Mouse (Mus musculus) cerebellum, adult 8-10 months (tissue): ENCODE results near the gene Krtap12-1.
"Not testable (repeated sequence)": the region's sequence is repeated elsewhere in the genome, so short reads cannot be mapped to it uniquely, and the experiment has no call there.

Experiments used
- DNase-seq: peaks from one replicate; pipeline ENCODE4 v3.0.0; 2022

The Krtap12-1 gene

DNA sequence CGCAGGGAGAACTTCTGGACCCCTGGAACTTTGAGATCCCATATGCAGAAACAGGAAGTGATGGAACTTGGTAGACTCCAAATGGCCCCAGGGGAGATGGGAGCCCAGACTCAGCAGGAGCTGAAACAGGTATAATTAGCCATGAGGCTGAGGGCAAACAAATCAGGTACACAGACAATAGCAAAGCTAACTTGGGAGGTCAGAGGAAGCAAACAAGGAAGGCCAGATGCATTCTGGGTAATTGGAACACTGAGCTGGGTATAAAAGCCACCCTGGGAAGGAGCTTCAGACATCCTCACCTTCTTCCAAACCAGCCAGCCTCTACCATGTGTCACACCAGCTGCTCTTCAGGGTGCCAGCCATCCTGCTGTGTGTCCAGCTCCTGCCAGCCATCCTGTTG lies at the start of gene Krtap12-1:
TSS of gene Krtap12-1 (plus strand) at position 301 of the 400 bp plus-strand sequence.
- DNase-seq: not testable (repeated sequence)

DNA sequence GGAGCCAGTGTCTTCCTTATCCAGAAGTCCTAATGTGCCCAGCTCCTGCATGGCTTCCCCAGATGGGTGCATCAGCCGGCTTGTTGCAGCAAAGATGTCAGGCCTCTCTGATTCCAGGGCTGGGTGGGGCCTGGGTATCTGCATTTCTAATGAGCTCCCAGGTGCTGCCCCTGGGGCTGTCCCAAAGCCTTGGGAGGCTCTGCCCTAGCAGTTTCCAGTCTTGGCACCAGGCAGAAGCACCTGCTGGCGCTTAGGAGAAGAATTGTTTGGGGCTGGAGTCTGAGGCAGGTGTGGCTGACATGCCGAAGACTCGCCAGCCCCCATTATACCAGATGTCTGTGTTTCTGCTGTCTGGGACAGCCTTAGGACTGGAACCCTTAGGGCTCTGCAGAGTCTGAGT lies 49.7 kb upstream of the Krtap12-1 start:
- DNase-seq: no peak

GRCm38 (mm10) chr10:77671519-77671918 lies 48.9 kb upstream of the Krtap12-1 start:
- no peak for DNase-seq

DNA sequence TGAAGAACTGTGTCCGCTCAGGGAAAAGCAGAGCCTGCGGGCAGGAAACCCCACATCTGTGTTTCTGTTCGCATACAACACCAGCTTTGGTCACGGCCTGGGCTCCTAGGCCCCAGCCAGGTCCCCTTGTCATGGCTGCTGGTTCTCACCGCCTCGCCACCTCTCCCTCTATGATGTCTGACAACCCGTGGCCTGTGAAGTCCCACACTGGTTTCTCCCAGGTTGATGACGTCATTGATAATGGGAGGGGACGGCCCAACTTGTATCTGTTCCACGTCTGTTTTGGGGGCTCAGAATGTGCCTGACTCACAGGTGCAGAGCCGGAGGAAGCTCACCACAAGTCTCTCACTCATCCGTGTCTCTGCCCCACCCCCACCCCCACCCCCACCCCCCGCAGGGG lies 46.6 kb upstream of the Krtap12-1 start:
- DNase-seq: no peak

DNA sequence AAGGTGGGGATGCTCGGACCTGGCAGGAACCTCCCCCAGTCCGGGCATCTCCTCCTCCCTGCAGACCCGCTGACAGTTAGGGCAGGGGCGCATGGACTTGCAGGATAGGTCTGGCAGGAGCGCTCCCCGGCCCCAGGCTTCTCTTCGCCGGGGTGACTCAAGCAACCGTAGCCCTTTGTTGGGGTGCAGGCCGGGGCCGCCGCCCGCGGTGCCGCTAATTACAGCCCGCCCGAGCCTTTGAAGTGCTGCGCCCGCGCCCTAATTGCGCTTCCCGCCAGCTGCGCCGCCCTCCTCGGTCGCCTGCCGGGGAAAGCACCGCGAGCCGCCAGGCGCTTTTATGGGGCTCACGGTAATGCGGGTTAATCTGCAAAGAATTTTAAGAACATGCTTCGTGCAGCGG lies 42.8 kb upstream of the Krtap12-1 start:
- no peak for DNase-seq

- DNase-seq: no peak
Measured at GRCm38 (mm10) chr10:77682994-77683393, 37.4 kb upstream of the Krtap12-1 start.

- DNase-seq: no peak
Measured at GRCm38 (mm10) chr10:77684181-77684580, 36.2 kb upstream of the Krtap12-1 start.

GRCm38 (mm10) chr10:77685895-77686664 lies 34.3 kb upstream of the Krtap12-1 start, which contains the start of gene Tspear:
Gene Tspear (plus strand): TSS chr10:77686569.
- DNase-seq: no peak

GRCm38 (mm10) chr10:77687021-77687420 lies 33.4 kb upstream of the Krtap12-1 start:
- DNase-seq: no peak

DNA sequence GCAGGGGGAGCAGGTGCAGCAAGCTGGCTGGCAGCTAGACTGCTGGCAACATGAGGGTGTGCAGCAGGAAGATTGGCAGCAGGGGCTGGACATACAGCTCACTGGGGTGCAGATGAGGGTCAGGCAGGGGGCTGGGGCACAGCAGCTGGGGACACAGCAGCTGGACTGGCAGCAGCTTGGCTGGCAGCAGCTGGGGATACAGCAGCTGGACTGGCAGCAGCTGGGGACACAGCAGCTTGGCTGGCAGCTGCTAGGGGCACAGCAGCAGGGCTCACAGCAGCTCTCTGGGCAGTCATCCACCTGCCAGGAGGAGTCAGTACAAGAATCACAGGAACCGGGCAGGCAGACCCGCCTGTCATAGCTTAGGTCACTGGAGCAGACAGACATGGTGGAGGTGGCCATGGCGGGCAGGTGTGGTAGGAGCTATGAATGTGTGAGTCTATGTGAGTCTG lies 30.0 kb upstream of the Krtap12-1 start, which contains the start of gene Gm19402:
TSS of gene Gm19402 (minus strand) at position 402 of the 452 bp plus-strand sequence.
- not testable (repeated sequence) for DNase-seq

- DNase-seq: no peak
Measured at GRCm38 (mm10) chr10:77697133-77697532, 23.3 kb upstream of the Krtap12-1 start, which contains the start of gene Gm9508. Gene Gm9508 (minus strand): TSS chr10:77697233.

DNA sequence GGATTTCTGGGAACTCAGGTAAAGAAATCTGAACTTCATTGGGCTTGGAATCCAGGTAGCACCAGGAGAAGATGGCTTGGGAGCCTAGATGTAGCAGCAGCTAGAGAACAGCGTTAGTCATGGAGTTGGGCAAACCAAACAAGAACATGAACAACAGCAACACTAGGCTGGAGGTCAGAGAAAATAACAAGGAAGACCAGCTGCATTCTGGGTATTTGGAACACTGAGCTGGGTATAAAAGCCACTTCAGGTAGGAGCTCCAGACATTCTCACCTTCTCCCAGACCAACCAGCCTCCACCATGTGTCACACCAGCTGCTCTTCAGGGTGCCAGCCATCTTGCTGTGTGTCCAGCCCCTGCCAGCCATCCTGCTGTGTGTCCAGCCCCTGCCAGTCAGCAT lies 14.1 kb upstream of the Krtap12-1 start, which contains the start of gene Gm10272:
TSS of gene Gm10272 (plus strand) at position 301 of the 400 bp plus-strand sequence.
- DNase-seq: no peak

DNA sequence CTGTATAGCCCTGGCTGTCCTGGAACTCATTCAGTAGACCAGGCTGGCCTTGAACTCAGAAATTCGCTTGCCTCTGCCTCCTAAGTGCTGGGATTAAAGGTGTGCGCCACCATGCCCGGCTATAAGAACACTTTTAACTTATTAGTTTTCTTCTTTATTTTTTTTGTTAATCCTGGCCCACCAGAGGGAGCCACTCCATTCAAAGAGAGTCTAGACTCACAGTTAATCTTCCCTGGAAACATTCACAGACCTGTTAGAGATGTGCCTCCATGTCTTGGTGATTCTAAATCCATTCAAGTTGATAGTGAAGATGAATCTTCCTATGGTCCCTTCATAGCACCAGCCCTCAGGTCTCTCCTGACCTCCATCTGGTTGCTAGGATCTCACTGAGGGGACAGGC lies 10.6 kb upstream of the Krtap12-1 start:
- no peak for DNase-seq

DNA sequence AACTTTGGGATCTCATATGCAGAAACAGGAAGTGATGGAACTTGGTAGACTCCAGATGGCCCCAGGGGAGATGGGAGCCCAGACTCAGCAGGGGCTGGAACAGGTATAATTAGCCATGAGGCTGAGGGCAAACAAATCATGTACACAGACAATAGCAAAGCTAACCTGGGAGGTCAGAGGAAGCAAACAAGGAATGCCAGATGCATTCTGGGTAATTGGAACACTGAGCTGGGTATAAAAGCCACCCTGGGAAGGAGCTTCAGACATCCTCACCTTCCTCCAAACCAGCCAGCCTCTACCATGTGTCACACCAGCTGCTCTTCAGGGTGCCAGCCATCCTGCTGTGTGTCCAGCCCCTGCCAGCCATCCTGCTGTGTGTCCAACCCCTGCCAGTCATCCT lies 9.2 kb upstream of the Krtap12-1 start, which contains the start of gene Gm10024:
TSS of gene Gm10024 (plus strand) at position 301 of the 400 bp plus-strand sequence.
- not testable (repeated sequence) for DNase-seq

DNA sequence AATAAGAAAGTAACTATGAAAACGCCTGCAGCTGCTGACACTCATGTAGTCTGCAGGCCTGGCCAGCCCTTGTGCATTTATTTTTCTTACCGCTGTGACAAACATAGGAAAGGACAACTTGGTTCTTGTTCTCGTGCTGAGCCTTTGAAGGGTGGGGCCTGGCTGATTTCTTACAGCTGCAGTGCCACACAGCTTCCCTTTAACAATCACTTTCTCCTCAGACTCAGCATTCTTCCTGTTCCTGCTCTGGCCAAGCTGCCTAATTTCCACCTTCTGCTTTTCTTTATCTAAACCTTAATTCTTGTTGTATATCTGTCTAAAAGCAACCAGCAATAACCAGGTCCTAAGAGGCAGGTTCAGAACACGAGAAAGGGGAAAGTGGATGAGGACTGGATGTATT lies 6.7 kb upstream of the Krtap12-1 start:
- no peak for DNase-seq

- no peak for DNase-seq
Measured at GRCm38 (mm10) chr10:77715507-77715906, 4.9 kb upstream of the Krtap12-1 start, which contains the start of gene Gm10142. Gene Gm10142 (plus strand): TSS chr10:77715807.

DNA sequence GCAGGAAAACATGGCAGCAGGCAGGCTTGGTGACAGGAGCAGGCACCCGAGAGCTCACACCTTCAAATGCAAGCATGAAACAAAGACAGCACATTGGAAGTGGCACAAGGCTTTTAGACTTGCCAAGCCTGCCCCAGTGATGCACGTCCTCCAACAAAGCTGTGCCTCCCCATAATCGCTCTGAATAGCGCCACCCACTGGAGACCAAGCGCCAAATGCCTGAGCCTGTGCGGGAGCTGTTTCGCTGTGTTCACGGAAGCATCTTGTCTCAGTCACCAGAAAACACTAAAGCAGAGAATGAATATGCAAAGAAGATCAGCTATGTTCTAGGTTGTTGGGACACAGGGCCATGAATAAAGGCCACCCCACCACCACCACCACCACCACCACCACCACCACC lies 4.5 kb downstream of the Krtap12-1 start:
- no peak for DNase-seq

DNA sequence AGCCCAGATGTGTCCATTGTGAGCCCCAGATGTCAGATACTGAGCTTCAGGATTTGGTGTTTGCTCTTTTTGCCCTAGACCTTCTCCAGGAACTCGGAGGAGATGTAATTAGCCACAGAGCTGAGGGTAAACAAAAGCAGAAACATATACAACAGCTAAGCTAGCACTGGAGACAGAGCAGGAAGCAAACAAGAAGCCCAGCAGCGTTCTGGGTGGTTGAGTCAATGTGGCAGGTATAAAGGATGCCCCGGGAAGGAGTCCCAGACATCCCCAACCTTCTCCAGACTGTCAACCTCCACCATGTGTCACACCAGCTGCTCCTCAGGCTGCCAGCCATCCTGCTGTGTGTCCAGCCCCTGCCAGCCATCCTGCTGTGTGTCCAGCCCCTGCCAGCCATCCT lies 5.8 kb downstream of the Krtap12-1 start, which contains the start of gene Gm10100:
TSS of gene Gm10100 (plus strand) at position 301 of the 400 bp plus-strand sequence.
- no peak for DNase-seq

- no peak for DNase-seq
Measured at GRCm38 (mm10) chr10:77728280-77728679, 7.9 kb downstream of the Krtap12-1 start.

- DNase-seq: no peak
Measured at GRCm38 (mm10) chr10:77729241-77729640, 8.8 kb downstream of the Krtap12-1 start.

- no peak for DNase-seq
Measured at GRCm38 (mm10) chr10:77735928-77736327, 15.5 kb downstream of the Krtap12-1 start.

DNA sequence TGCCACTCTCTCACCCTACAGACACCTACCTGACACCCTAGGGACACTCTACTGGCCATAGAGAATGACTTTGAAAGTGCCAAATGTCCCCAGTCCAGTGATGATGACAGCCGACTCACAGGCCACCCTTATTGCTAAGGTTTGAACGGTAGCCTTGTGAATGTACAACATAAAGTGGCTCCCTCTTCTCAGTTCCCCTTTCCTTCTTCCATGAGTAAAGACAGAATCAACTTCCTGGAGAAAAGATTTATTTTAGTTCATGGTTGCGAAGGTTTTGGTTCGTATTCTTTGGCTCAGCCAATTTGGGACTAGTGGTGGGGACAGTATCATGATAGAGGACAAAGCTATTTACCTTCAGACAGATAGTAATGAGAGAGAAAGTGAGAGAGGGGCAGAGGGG lies 18.5 kb downstream of the Krtap12-1 start:
- DNase-seq: no peak

DNA sequence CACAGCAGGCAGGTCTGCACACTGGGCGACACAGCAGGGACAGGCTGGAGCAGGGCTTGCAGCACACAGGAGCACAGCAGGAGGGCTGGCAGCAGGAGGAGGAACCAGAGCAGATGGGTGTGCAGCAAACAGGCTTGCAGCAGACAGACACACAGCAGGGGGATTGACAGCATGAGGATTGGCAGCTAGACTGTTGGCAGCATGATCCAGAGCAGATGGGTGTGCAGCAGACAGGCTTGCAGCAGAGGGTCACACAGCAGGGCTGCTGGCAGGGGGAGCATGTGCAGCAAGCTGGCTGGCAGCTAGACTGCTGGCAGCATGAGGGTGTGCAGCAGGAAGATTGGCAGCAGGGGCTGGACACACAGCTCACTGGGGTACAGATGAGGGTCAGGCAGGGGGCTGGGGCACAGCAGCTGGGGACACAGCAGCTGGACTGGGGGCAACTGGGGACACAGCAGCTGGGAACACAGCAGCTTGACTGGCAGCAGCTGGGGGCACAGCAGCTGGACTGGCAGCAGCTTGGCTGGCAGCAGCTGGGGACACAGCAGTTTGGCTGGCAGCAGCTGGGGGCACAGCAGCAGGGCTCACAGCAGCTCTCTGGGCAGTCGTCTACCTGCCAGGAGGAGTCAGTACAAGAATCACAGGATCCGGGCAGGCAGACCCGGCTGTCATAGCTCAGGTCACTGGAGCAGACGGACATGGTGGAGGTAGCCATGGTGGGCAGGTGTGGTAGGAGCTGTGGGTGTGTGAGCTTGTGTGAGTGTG lies 21.7 kb downstream of the Krtap12-1 start, which contains the start of gene Gm18596:
TSS of gene Gm18596 (minus strand) at position 715 of the 765 bp plus-strand sequence.
- not testable (repeated sequence) for DNase-seq
